Mouse (Mus musculus) olfactory bulb, adult 2 months (tissue): ENCODE results near the gene Cd24a.

Experiments used
- CTCF ChIP-seq: fragments of 200-500 bp; IDR thresholded peaks from 2 replicates; pipeline ENCODE4 v1.5.1; 2012; ENCODE audit warnings: low read depth, mild to moderate bottlenecking, low read length, moderate library complexity; ENCODE audit not compliant: insufficient read depth
- POLR2A ChIP-seq: fragments of 200-500 bp; IDR thresholded peaks from 2 replicates; pipeline ENCODE4 v1.6.1; 2012; ENCODE audit warnings: mild to moderate bottlenecking, low read depth, low read length, moderate library complexity; ENCODE audit not compliant: insufficient read depth

GRCm38 (mm10) chr10:43559313-43559712 is 18.8 kb upstream of the Cd24a start:
- TF ChIP-seq POLR2A (no peak), CTCF (no peak)
